Mouse (Mus musculus): Measurements from ENCODE around the gene Foxl2. TPM values are rescaled to one million over a fixed set of nuclear protein-coding genes. Genes with fewer than 3 reads are reported as not detected.

Foxl2 gene
- not detected in 2 replicates for polyA plus RNA-seq (2012; rRNA removed)

GRCm38 (mm10) chr9:98955103-98955715 is at the start of gene Foxl2:
Foxl2 (plus strand) TSS chr9:98955288.

GRCm38 (mm10) chr9:98985800-98986475 is 30.9 kb downstream of the Foxl2 start, which contains the start of gene Faim:
Faim (plus strand) TSS chr9:98986373.

Other genes with a start within 250 kb of the Foxl2 start
- gene Prr23a1, start 112.8 kb upstream of the Foxl2 start, polyA plus RNA-seq (2012; rRNA removed): not detected in 2 replicates
- not detected in 2 replicates for gene Prr23a2, start 98.8 kb upstream of the Foxl2 start, polyA plus RNA-seq (2012; rRNA removed)
- gene Prr23a3, start 90.5 kb upstream of the Foxl2 start, polyA plus RNA-seq (2012; rRNA removed): not detected in 2 replicates
- gene 7420426K07Rik, start 52.2 kb upstream of the Foxl2 start, polyA plus RNA-seq (2012; rRNA removed): not detected in 2 replicates
- 4.6 and 4.7 TPM in 2 replicates for gene Faim, start 31.1 kb downstream of the Foxl2 start, polyA plus RNA-seq (2012; rRNA removed)
- gene Gm1123, start 80.4 kb downstream of the Foxl2 start, polyA plus RNA-seq (2012; rRNA removed): 0.04 and 0.05 TPM in 2 replicates
- 2.9 and 3.7 TPM in 2 replicates for gene Pik3cb, start 185.3 kb downstream of the Foxl2 start, polyA plus RNA-seq (2012; rRNA removed)